Mouse (Mus musculus): ENCODE measurements around the gene Mb.

- TF ChIP-seq CTCF (IDR thresholded peaks at IDR 0.05), result peak; percentile 93
- TF ChIP-seq EP300 (IDR thresholded peaks at IDR 0.05), result no peak
Observed at GRCm38 (mm10) chr15:77029331-77029991, 21.0 kb downstream of the Mb start.

Data from lung, postnatal 0 days (tissue).